Mouse (Mus musculus): ENCODE measurements around the gene Tpsg1.

Tpsg1 gene

DNA sequence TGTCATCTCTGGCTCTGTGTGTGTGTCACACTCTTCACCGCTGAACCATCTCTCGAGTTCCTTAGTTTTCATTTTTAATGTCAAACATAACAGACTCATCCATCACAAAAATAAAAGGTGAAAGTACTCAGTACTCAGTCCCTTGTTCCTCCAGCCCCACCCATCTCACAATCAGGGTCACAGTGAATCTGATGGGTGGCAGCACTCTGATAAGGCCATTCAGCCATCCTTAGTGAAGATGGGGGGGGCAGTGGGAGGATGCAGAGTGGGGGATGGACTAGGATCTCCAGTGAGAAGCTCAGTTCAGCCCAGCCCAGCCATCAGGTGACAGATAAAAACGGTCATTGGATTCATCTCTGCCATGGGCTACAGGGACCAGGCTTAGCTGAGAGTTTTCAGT, at the start of gene Tpsg1:
Gene Tpsg1, plus strand, starts transcription at position 301 of the 400 bp plus-strand sequence.
- no peak for DNase-seq (ENCODE audit: low spot score)

DNA sequence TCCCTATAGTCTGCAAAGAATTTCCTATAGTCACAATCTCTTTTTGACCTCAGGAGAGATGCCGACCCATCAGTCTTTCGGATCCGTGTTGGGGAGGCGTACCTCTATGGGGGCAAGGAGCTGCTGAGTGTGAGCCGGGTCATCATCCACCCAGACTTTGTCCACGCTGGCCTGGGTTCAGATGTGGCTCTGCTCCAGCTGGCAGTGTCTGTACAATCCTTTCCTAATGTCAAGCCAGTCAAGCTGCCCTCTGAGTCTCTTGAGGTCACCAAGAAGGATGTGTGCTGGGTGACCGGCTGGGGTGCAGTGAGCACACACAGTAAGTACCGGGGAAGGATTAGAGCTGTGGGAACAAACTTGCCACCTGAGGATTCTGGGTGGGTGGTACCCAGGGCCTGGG, 48.3 kb upstream of the Tpsg1 start:
- no peak for DNase-seq (ENCODE audit: low spot score)

DNA sequence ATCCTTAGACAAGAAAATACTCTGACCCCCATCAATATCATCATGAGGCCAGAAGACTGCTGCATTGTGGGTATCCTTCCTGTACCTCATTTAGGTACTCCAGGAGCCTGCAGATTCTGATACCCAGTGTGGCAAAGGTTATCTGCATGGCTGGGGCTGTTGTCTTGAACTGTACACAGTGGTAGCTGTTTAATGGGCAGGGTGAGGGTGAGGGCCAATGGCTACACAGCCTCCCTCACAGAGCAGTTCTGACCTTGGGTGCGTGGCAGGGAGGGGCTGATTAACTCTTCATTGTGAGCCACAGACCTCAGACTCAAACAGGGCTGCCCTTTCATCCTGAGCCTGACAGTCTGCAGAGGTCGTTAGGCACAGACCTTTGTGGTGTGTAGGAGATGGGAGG, 46.1 kb upstream of the Tpsg1 start:
- no peak for DNase-seq (ENCODE audit: low spot score)

DNA sequence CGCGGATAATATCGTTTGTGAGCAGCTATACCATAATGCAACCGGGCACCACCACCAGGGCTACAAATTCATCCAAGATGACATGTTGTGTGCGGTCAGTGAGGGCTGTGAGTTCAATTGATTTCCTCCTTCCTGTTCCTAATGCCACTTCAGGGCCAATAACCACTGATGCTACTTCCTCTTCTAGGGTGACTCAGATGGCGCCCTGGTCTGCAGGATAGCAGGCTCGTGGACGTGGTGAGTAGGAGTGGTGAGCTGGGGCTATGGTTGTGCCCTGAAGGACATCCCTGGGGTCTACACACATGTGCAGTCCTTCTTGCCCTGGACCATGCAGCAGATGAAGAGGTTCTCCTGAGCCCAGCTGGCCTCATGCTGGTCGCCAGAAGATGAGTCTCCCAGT, 36.8 kb upstream of the Tpsg1 start:
- DNase-seq (ENCODE audit: low spot score) = no peak

DNA sequence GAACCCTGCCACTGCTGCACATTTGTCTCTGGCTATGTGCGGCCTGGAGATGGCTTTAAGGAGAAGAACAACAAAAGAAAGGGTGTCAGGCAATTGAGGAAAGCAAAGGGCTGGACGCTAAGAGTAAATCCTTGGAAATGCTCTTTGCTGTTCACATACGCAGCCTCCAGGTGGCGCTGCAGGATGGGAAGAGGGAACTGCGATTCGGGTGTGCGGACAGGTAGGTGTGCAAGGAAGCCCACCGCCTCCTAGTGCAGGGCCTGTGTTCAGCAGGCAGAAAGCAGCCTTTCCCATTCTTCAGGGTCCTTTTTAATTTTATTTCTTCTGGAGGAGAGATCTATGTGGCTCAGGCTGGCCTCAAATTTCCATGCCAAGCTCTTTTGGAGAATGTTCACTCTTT, 35.1 kb upstream of the Tpsg1 start:
- peak; percentile 27 for DNase-seq (ENCODE audit: low spot score)

DNA sequence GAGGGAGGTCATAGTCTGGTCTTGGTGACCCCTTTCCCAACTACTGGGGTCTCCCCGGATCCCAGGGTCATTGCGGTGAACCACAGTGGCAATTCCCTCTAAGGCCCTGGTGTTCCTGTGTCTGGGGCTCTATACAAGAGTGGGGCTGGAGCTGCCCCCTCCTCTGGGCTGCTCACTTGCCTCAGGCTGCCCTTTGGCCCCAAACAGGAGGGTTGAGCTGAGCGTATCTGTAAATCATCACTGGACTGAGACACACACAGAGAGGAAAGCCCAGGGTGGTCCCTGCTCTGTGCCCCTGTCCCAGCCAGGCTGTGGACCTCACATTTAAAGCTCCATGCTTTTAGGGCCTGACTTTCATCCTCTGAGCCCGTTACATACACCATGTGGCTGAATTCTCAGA, 30.9 kb upstream of the Tpsg1 start:
- no peak for DNase-seq (ENCODE audit: low spot score)

DNA sequence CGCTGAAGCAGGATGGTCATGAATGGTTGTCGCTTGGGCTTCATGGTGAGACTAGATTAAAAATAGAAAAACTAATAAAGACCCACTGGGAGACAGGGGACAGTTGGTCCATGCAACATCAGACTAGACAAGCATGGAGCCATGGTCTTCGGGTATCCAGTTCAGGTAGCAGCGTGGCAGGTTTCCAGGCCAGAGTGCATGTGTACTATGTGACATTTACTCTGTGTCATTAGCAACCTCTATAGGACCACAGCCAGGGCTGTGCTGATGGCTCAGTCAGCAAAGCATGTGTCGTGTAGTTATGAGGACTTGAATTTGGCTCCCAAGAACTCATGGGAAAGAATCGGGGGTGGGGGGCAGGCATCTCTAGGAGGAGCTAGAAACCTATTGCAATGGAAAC, 29.1 kb upstream of the Tpsg1 start:
- no peak for DNase-seq (ENCODE audit: low spot score)

DNA sequence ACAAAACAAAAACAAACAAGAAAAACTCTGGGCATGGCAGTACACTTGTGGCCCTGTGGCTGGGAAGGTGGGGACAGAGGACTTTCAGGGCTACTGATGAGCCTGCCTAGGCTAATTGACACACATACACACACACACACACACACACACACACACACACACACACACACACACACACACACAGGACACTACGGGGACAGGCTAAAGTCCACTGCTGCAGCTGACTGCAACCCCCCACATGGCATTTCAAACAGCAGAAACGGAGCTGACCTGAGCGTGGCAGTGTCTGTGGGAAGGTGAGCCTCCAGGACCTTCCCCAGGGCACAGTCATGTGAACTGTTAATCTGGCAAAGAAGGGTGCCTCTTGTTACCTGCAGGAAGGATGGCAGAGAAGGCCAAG, 27.6 kb upstream of the Tpsg1 start:
- DNase-seq (ENCODE audit: low spot score) = no peak

DNA sequence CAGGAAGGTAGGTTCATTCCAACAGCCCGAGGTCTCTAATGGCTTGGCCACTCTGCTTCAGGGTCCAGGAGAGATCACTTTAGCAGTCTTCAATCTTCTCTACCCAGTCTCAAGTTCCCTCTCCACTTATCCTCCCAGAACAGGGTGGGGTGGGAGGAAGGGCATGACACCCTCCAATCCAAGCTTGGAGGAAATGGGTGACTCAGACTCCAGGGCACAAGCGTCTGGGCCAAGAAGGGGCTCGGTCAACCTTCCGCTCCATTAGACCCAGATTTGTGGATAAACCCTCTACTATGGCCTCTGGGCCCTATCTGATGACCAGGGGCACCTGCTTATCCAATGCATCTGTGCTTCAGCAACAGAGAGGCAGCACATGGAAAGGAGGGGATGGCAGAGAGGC, 23.6 kb upstream of the Tpsg1 start, which contains the start of gene Tpsab1:
Gene Tpsab1, minus strand, starts transcription at position 101 of the 400 bp plus-strand sequence.
- DNase-seq (ENCODE audit: low spot score) = no peak

DNA sequence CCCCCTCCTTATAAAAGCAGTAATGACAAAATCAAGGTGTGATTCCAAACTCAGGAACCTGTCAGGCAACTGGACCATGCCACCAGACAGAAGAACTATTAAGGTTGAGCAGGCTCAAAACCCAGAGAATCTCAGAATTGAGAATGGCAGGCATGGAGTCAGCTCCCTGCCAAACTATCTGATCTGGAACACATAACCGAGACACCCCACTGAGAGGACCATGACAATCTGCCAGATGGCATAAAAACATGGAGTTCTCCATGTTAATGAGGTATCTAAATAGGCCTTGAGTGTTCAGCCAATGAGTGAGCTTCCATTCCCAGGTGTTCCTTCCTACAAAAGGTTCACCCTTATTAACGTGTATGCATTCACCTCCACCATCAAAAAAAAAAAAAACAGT, 7.8 kb upstream of the Tpsg1 start:
- no peak for DNase-seq (ENCODE audit: low spot score)

GRCm38 (mm10) chr17:25363726-25364125, 5.3 kb upstream of the Tpsg1 start:
- no peak for DNase-seq (ENCODE audit: low spot score)

- DNase-seq (ENCODE audit: low spot score) = no peak
Measured at GRCm38 (mm10) chr17:25366005-25366404, 3.1 kb upstream of the Tpsg1 start, which contains the start of gene Tpsb2. Gene Tpsb2 (plus strand): TSS chr17:25366305.

- DNase-seq (ENCODE audit: low spot score) = no peak
Measured at GRCm38 (mm10) chr17:25372491-25372890, 3.4 kb downstream of the Tpsg1 start.

- no peak for DNase-seq (ENCODE audit: low spot score)
Measured at GRCm38 (mm10) chr17:25374011-25374410, 4.9 kb downstream of the Tpsg1 start.

GRCm38 (mm10) chr17:25394526-25394925, 25.5 kb downstream of the Tpsg1 start:
- DNase-seq (ENCODE audit: low spot score) = no peak

DNA sequence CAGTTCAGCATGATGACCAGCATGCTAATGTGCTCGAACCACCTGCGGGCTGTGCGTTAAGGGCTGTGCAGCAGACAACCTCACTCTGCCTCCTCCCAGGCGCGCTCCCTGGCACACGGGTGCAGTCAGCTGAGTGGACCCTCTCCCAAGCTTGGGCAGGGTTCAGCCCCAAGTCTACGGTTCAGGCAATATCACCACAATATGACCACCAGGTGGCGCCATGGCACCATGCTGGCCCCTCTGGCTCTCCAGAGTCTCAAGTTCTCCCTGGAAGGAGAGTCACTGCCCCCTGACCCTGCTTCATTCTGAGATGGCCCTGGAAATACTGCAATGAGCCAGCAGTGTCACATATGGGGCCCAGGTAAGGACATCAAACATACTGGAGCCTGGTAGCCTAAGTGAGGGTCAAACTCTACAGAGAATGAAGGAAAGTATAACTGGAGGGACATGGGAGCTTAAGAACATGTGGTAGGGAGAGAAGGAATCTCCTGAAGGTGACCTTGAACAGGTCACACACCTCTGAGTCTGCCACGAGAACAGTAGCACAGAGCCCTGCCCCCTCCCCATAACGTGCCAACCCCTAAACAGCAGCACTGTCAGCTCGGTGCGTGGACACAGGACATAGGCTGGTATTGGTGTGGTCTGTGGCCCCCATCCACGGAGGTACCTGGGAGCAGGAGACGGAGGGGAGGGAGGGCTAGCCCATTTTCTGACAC, 28.9 kb downstream of the Tpsg1 start:
- DNase-seq (ENCODE audit: low spot score) = peak; percentile 52

- DNase-seq (ENCODE audit: low spot score) = no peak
Measured at GRCm38 (mm10) chr17:25398520-25398838, 29.4 kb downstream of the Tpsg1 start.

DNA sequence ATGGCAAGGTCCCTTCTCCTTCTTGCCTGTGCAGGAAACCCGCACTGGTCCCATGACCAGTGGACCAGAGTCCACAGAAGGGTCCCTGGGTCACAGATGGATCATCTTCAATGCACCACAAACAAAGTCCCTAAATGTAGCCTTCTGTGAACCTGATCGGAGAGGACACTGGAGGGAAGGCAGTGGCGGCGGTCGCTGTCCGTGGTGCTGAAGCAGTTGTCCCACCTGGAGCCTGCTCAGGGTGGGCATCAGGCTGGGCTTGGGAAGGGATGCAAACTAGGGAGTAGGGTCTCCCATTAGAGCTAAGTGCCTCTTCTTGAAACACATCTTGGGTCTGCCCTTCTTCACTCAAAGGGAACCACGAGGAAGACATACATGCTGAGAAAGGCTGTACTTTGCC, 31.4 kb downstream of the Tpsg1 start:
- no peak for DNase-seq (ENCODE audit: low spot score)

GRCm38 (mm10) chr17:25401491-25401890, 32.4 kb downstream of the Tpsg1 start:
- no peak for DNase-seq (ENCODE audit: low spot score)

DNA sequence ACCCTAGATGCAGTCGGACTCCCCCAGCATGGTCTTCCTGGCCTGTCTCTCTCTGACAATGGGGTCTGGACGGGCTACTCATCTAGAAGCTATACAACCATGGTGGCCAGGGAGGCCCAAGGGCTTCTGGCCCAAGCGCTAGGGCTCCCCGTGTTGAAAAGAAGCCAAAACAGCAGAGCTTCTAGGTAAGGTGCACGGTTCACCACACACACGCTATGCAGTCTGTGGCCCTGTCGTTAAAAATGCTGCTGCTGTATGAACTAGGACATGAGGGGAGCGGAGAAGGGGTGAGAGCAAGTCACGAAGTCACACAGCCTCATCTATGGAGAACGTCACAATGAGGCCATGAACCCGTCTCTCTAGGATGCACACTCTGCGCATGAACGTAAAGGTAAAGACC, 33.2 kb downstream of the Tpsg1 start:
- no peak for DNase-seq (ENCODE audit: low spot score)

DNA sequence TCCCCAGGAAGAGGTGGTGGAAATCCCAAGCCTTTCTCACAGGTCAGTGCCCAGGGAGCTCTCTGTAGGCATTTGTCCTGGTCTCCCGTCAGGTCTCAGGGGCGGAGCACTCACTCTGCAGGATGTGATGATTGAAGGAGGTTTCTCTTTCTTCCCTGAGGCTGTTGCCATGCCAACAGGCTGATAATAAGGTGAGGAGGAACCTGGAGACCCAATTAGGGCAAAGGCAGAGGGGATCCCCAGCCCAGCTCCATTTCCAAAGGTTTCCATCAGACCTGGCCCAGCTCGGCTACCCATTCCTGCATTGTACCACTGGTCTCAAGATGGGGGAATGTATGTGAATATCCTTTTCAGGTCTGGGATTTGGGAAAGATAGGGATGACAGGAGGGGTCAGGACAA, 35.1 kb downstream of the Tpsg1 start:
- no peak for DNase-seq (ENCODE audit: low spot score)

DNA sequence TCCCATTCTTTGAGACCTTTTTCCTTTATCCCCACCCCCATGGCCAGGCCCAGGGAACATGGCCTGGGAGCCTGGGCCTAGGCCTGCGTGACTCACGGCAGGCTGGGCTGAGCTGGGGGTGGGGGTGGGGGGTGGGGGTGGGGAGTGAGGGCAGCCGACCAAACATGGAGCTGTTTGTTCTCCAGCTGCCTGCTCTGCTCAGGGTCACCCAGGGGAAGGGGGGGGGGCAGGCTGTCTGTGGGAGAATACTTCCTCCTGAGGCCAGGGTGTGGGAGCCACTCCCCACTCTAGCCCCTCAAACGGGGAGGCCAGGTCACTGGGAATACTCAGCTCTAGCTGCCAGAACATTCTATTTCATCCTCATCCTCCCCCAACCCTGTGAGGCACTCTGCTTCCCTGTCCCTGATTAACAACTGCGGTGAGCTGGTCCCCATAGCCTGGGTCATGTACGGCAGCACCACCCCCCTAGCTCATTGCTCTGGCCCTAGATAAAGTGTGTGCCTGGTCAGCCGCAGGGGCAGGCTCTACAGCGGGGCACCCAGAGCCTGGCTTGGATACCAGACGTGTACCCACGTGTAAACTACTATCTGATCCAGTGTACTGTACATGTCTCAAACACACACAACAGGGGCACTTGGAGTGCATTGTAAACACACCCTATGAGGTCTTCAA, 36.3 kb downstream of the Tpsg1 start:
- no peak for DNase-seq (ENCODE audit: low spot score)

DNA sequence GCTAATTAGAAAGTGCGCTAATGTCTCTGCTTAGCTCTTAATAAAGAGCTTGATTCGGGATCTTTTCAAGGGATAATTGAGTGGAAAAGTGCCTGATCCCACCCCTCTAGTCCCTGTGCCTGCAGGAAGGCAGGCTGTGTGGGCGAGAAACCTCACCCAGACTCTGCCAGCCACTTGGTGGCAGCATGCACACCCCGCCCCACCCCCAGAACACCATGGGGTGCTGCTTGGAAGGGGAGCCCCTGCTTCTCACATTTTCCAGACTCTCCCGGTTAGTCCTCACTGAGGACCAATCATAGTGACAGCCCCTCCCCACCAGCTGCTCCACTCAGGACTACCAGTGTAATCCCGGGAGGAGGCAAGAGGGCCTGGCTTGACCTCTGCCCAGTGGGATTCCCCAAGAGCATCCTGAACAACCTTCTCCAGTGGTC, 37.0 kb downstream of the Tpsg1 start:
- no peak for DNase-seq (ENCODE audit: low spot score)

DNA sequence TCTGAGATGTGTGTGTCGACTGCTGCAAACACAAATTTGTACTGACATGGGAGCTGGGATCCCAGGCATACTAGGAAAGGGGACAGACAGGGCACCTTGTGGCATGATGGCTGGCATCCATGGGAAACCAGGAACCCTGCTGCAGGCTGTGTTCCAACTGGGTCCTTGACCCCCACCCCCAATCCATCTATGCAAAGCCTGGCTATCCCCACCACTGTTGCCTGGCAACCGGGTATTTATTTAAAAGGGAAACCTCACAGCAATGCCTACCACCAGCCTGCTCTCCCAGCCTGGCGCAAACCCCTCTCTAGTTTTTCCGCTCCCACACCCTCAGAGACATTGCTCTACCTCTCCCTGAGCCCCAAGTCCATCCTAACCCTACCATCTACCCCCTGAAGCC, 38.3 kb downstream of the Tpsg1 start:
- DNase-seq (ENCODE audit: low spot score) = no peak
